Mouse (Mus musculus): ENCODE measurements around the gene Rgs3.

Gene Rgs3

GRCm38 (mm10) chr4:62659264-62659663, 99.6 kb downstream of the Rgs3 start:
- DNase-seq (ENCODE audit: low read depth) = no peak

- no peak for DNase-seq (ENCODE audit: low read depth)
Measured at GRCm38 (mm10) chr4:62659861-62660553, 100.4 kb downstream of the Rgs3 start.

DNA sequence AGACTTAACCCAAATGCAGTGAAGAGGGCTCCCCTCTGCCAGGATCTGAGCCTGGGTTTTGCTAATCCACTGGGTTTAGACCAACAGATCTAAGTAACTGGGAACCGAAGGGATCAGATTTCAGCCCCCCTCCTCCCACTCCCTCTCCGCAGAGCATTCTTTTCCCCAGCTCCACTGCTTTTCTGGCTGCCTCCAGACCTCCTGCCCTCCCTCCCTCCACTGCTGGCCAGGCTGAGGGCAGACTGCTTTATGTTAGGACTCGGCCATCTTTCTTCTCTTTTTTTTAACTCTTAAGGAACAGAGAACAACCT, 100.9 kb downstream of the Rgs3 start:
- DNase-seq (ENCODE audit: low read depth) = no peak

DNA sequence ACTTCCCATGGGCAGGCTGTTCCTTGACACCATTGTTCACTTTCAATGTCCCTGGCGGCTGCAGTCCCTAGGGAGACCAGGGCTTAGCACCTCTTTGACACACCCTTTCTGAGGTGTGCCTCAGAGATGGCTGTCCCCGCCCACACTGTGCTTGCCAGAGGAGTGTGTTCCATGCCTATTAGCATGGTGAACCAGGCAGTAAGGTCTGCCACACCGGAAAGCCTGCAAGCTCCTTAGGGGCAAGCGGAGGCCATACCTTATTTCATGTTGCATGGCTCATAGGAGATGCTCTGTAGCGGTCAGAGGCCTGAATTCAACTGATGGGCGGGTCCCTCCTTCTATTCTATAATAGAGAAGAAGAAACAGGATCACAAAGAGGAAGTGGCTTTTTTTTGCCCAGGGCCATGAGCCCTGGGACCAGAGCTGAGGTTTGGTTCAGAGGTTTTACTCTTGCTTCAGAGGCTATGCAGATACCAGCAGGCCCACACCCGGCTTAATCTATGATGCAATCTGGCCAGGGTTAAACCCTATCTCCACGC, 101.7 kb downstream of the Rgs3 start:
- peak; percentile 64 for DNase-seq (ENCODE audit: low read depth)

DNA sequence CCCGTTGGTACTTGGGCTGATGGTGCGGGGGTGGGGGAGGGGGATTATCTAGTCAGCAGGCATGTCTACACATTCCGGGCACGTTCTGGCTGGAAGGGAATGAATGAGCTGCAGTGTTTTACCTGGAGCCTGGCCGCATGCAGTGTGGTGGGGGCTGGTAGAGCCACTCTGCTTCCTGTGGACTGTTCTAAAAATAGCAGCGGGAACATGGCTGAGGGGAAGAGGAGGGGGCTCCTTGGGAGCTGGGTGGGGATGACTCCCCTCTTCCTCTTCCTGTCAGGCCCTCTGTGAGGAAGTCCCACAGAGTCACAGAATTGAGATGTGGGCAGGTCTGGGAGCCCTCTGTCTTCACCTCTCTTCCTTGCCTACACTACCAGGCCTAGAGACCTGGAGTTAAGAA, 103.7 kb downstream of the Rgs3 start:
- no peak for DNase-seq (ENCODE audit: low read depth)

GRCm38 (mm10) chr4:62665842-62666241, 106.2 kb downstream of the Rgs3 start:
- DNase-seq (ENCODE audit: low read depth) = no peak

DNA sequence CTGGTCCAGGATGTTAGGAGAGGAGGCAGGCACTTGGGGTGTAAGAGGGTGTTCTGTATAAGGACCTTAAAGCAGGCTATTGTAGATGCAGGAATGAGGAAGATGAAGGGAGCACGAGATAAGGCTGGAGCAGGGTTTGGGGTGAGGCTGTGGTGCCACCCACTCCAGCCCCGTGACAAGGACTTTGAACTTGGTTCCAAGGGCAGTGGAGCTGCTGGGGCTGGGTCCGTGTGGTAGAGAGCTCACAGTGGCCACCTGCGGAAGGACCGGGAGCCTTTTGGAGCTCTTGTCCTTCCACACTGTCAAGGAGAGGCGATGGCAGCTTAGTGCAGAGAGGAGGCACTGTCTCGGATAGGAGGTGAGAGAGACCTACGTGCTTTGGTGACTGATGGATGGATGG, 109.0 kb downstream of the Rgs3 start:
- DNase-seq (ENCODE audit: low read depth) = no peak

GRCm38 (mm10) chr4:62669094-62670071, 109.7 kb downstream of the Rgs3 start:
- no peak for DNase-seq (ENCODE audit: low read depth)

DNA sequence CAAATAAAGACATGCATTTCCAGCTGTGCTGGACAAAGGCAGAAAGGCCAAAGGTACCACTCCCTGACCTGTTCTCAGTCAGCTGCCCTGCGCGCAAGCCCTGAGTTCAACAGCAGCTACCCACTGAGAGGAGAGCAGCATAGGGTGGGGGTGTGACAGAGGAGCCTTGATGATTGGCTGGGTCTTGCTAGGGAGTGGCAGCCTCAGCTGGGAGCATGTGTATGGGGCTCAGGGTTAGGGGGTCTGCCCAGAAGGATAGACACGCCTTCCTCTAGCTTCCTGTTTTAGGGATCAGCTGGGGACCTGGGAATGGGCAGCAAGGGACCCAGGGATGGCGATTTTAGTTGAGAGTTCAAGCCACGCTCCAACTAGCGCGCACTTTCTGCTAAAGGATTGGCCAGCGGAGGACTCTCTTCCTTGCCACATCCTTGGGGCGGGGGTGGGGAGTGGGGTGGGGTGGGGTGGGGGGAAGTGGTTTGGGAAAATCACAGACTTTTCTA, 113.9 kb downstream of the Rgs3 start:
- no peak for DNase-seq (ENCODE audit: low read depth)

DNA sequence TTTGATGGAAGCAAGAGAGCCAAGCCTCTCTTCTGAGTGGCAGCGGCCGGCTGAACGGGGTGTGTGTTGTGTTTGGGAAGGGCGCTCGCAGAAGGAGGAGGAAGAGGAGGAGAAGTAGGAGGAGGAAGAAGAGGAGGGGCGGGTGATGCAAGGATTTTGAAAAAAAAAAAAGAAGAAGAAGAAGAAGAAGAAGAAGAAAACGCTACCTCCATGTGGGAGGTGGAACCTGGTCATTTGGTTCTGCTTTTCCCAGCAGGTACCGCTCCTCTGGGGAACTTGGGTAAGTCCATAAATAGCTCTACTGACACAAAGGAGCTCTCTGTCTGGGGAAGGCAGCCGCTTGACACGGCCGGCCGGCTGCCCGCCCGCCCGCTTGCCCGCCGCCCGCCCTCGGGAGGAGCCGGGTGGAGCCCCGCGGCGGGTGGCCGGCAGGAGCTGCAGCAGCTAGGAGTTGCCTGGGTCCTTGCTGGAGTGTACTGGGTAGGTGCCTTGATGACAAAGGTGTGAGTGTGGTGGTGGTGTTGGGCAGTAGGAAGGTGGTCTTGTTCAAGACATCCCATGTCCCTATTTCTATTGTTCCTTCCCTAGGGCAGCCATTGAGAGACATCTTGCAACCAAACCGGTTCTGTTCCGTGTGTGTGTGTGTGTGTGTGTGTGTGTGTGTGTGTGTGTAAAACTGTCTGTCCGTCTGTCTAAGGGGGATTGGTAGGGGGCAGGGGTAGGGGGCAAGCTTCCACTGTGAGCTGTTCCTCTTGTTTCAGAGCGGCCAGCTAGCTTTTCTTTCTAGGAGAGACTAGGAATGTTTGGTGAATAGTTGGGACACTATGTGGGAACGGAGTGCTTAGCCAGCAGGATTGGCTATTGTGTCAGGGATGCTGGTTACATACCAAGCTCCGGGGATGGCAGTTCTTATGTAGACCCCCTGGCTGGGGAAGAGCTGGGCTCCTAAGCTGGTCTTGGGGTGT, 114.7 kb downstream of the Rgs3 start:
- no peak for DNase-seq (ENCODE audit: low read depth)

GRCm38 (mm10) chr4:62675394-62675793, 115.7 kb downstream of the Rgs3 start:
- no peak for DNase-seq (ENCODE audit: low read depth)

DNA sequence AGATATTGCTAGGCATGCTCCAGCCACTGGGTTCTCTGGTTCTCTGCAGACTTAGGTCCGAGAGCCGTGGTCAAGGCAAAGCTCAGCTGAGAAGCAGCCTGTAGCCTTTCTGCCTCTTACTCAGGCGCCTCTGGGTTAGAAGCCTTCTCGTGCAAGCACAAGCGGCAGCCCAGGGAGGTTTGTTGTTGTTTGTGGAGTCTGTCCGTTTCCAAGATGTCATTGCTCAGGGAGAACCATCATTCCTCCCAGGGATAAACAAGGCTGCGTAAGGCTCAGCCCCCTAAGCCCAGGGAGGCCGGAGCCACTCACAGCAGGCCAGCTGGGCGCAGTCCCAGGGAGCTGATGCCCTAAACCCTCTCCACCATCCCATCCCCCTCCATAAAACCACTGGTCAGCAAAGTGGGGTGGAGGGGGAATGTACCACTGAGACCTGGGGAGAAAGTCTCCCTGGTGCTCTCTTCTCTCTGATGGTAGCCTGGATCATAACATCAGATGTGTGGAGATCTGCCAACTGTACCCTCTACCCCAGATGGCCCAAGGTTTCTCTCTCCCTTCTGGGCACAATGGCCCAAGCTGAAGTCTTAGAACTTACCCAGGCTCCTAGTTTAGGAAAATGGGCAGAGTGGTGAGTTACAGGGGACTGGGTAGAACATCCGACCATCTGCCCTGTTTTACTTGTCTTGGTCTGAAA, 117.5 kb downstream of the Rgs3 start:
- no peak for DNase-seq (ENCODE audit: low read depth)

DNA sequence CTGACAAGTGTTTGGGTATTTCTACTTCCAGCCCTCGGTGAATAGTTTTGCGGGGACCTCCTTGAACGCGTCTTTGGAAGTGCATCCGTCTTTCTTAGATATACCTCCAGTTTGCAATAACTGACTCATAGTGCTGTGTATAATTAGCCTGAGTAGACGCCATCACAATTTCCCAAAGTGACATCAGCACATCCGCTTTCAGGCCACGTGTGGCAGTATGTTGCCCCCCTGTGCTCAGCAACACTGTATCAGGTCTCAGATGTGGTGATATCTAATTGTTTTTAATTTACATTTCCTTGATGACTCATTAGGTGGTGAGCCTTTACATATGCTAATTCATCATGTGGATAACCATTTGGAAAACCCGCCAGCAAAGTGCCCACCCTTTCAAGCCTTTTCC, 119.5 kb downstream of the Rgs3 start:
- DNase-seq (ENCODE audit: low read depth) = no peak

DNA sequence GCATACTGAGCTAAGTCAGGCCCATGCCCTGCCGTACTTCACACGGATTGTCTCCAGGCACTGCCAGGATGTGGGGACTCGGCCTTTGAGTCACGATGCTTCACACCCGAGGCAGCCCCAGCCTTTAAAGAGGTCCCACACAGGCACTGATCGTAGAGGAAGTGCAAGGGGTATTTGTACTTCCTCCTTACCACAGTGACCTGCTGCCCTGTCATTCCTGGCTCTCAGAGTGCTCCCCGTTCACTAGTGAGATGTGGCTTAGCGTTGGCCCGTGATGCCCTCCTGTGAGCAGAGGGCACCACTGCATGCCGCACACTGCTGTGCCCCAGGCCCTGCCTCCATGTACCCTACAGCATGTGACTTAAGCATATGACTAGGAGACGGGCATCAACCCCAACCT, 121.8 kb downstream of the Rgs3 start:
- DNase-seq (ENCODE audit: low read depth) = peak; percentile 62

GRCm38 (mm10) chr4:62682371-62682770, 122.7 kb downstream of the Rgs3 start:
- no peak for DNase-seq (ENCODE audit: low read depth)

- DNase-seq (ENCODE audit: low read depth) = no peak
Measured at GRCm38 (mm10) chr4:62683148-62683547, 123.5 kb downstream of the Rgs3 start.

GRCm38 (mm10) chr4:62684351-62684750, 124.7 kb downstream of the Rgs3 start:
- no peak for DNase-seq (ENCODE audit: low read depth)

GRCm38 (mm10) chr4:62685268-62685667, 125.6 kb downstream of the Rgs3 start:
- peak; percentile 71 for DNase-seq (ENCODE audit: low read depth)

- DNase-seq (ENCODE audit: low read depth) = no peak
Measured at GRCm38 (mm10) chr4:62686769-62687168, 127.1 kb downstream of the Rgs3 start.

GRCm38 (mm10) chr4:62688142-62688541, 128.5 kb downstream of the Rgs3 start:
- DNase-seq (ENCODE audit: low read depth) = no peak

- DNase-seq (ENCODE audit: low read depth) = no peak
Measured at GRCm38 (mm10) chr4:62690997-62691396, 131.3 kb downstream of the Rgs3 start.

Measured in naive thymus-derived CD4-positive, alpha-beta T cell, adult 2 months (primary cell).